Mouse (Mus musculus) liver, embryonic 16.5 days (tissue): Measurements from ENCODE around the gene Cdc5l. TPM values are rescaled to one million over a fixed set of nuclear protein-coding genes. Genes with fewer than 3 reads are reported as not detected.

Experiments used
- ATAC-seq: fragments of 200-750 bp; cut with Nextera tagmentation; 2 replicates; pipeline ENCODE4 v1.8.0; 2017; ENCODE audit warnings: low read depth, mild to moderate bottlenecking, moderate number of reproducible peaks, moderate library complexity
- H3K27ac ChIP-seq: fragments of 300-500 bp; sonication (generic); 2 replicates; pipeline ENCODE4 v1.5.1; 2014; ENCODE audit warnings: mild to moderate bottlenecking, low read length
- H3K27me3 ChIP-seq: fragments of 300-500 bp; sonication (generic); 2 replicates; pipeline ENCODE4 v1.6.1; 2014; ENCODE audit warnings: low read depth, low read length, mixed read lengths; ENCODE audit not compliant: control insufficient read depth, insufficient read depth
- H3K36me3 ChIP-seq: fragments of 300-500 bp; sonication (generic); 2 replicates; pipeline ENCODE4 v1.6.1; 2014; ENCODE audit warnings: mild to moderate bottlenecking; ENCODE audit not compliant: control insufficient read depth, insufficient read depth
- H3K4me1 ChIP-seq: fragments of 300-500 bp; sonication (generic); 2 replicates; pipeline ENCODE4 v1.6.1; 2014; ENCODE audit warnings: low read depth, low read length, mixed read lengths; ENCODE audit not compliant: control insufficient read depth
- H3K4me2 ChIP-seq: fragments of 300-500 bp; sonication (generic); 2 replicates; pipeline ENCODE4 v1.6.1; 2014; ENCODE audit warnings: low read depth, low read length, mixed read lengths
- H3K4me3 ChIP-seq: fragments of 300-500 bp; sonication (generic); 2 replicates; pipeline ENCODE4 v1.5.1; 2014; ENCODE audit warnings: low read depth, mild to moderate bottlenecking, low read length
- H3K9ac ChIP-seq: fragments of 300-500 bp; sonication (generic); 2 replicates; pipeline ENCODE4 v1.6.1; 2014; ENCODE audit warnings: low read depth, low read length
- H3K9me3 ChIP-seq: fragments of 300-500 bp; sonication (generic); replicated peaks from 2 replicates; pipeline ENCODE4 v1.6.1; 2016; ENCODE audit warnings: low read length; ENCODE audit not compliant: control insufficient read depth
- WGBS: fragments of 180-500 bp; shearing (Covaris S2); extraction: QIAGEN DNeasy Blood & Tissue Kit; methylation state at CpG from one replicate; pipeline ENCODE4 v1.1.7; 2014; ENCODE audit not compliant: insufficient replicate concordance; 5-methylcytosine and 5-hydroxymethylcytosine counted together
- polyA plus RNA-seq: library from polyadenylated mRNA; unstranded; fragments of >200 nt; fragmentation: Nextera tagmentation; extraction: Ambion mirVana; gene quantifications from 2 replicates; pipeline ENCODE4 v1.2.1, GENCODE M21; 2015

Cdc5l gene
- polyA plus RNA-seq, 1 experiment from 2014 or later: 25.6 TPM

- no peaks in the 10 kb centered on the region for H3K36me3 ChIP-seq
- H3K27me3 ChIP-seq: no peaks in the 10 kb centered on the region
- no peak overlapping the region for H3K9ac ChIP-seq
- H3K9me3 ChIP-seq: no peaks in the 10 kb centered on the region
- no peak for ATAC-seq
- H3K4me2 ChIP-seq: no peak overlapping the region
- 31% methylated on average over 5 of the region's 5 CpGs for WGBS
- no peak overlapping the region for H3K4me3 ChIP-seq
- no peaks in the 10 kb centered on the region for H3K4me1 ChIP-seq
- no peak overlapping the region for H3K27ac ChIP-seq
Observed at GRCm38 (mm10) chr17:45370535-45370934, 63.0 kb downstream of the Cdc5l start.

GRCm38 (mm10) chr17:45364871-45365270 lies 68.7 kb downstream of the Cdc5l start:
- ATAC-seq: no peak
- Histone ChIP-seq H3K9ac (no peak overlapping the region), H3K4me2 (no peak overlapping the region), H3K27me3 (no peaks in the 10 kb centered on the region), H3K36me3 (no peaks in the 10 kb centered on the region), H3K4me1 (no peaks in the 10 kb centered on the region), H3K4me3 (no peak overlapping the region), H3K27ac (no peak overlapping the region), H3K9me3 (no peaks in the 10 kb centered on the region)
- WGBS: 49% methylated on average over 7 of the region's 7 CpGs

GRCm38 (mm10) chr17:45360950-45361349 lies 72.6 kb downstream of the Cdc5l start:
- no peak overlapping the region for H3K27ac ChIP-seq
- H3K4me1 ChIP-seq: no peaks in the 10 kb centered on the region
- WGBS: 58% methylated on average over 3 of the region's 3 CpGs
- H3K27me3 ChIP-seq: no peaks in the 10 kb centered on the region
- no peak overlapping the region for H3K4me3 ChIP-seq
- H3K9ac ChIP-seq: no peak overlapping the region
- no peaks in the 10 kb centered on the region for H3K9me3 ChIP-seq
- no peak overlapping the region for H3K4me2 ChIP-seq
- ATAC-seq: no peak
- H3K36me3 ChIP-seq: no peaks in the 10 kb centered on the region

- ATAC-seq: no peak
- Histone ChIP-seq H3K27me3 (no peaks in the 10 kb centered on the region), H3K4me2 (no peak overlapping the region), H3K27ac (no peak overlapping the region), H3K4me1 (no peaks in the 10 kb centered on the region), H3K4me3 (no peak overlapping the region), H3K36me3 (no peaks in the 10 kb centered on the region), H3K9me3 (no peaks in the 10 kb centered on the region), H3K9ac (no peak overlapping the region)
- WGBS: 54% methylated on average over 5 of the region's 5 CpGs
Observed at GRCm38 (mm10) chr17:45359443-45359842, 74.1 kb downstream of the Cdc5l start.

GRCm38 (mm10) chr17:45356431-45356830 lies 77.1 kb downstream of the Cdc5l start:
- H3K9me3 ChIP-seq: no peaks in the 10 kb centered on the region
- no peak overlapping the region for H3K4me2 ChIP-seq
- H3K4me3 ChIP-seq: no peak overlapping the region
- 62% methylated on average over 9 of the region's 9 CpGs for WGBS
- no peaks in the 10 kb centered on the region for H3K27me3 ChIP-seq
- no peak overlapping the region for H3K27ac ChIP-seq
- H3K36me3 ChIP-seq: no peaks in the 10 kb centered on the region
- ATAC-seq: no peak
- no peak overlapping the region for H3K9ac ChIP-seq
- H3K4me1 ChIP-seq: no peaks in the 10 kb centered on the region

GRCm38 (mm10) chr17:45347951-45348350 lies 85.6 kb downstream of the Cdc5l start:
- 60% methylated on average over 4 of the region's 4 CpGs for WGBS
- no peak overlapping the region for H3K9ac ChIP-seq
- no peak overlapping the region for H3K4me3 ChIP-seq
- H3K4me1 ChIP-seq: no peaks in the 10 kb centered on the region
- H3K9me3 ChIP-seq: no peaks in the 10 kb centered on the region
- no peak overlapping the region for H3K4me2 ChIP-seq
- H3K27me3 ChIP-seq: no peaks in the 10 kb centered on the region
- no peak for ATAC-seq
- H3K27ac ChIP-seq: no peak overlapping the region
- H3K36me3 ChIP-seq: no peaks in the 10 kb centered on the region

Other genes starting within 250 kb of the Cdc5l start
- 0.15 and 0.21 TPM in 2 replicates for gene Spats1, start 41.7 kb upstream of the Cdc5l start, polyA plus RNA-seq
- gene Aars2, start 73.1 kb upstream of the Cdc5l start, polyA plus RNA-seq: 5.3 and 5.6 TPM in 2 replicates
- 0.06 TPM in 1 of 2 replicates, not detected in the other for gene Tcte1, start 89.7 kb upstream of the Cdc5l start, polyA plus RNA-seq
- gene Tmem151b, start 115.9 kb upstream of the Cdc5l start, polyA plus RNA-seq: 0.12 TPM in 2 replicates
- gene Nfkbie, start 122.0 kb upstream of the Cdc5l start, polyA plus RNA-seq: 1.8 TPM in 2 replicates
- 45.3 and 46.5 TPM in 2 replicates for gene Slc35b2, start 130.1 kb upstream of the Cdc5l start, polyA plus RNA-seq
- gene Hsp90ab1, start 139.5 kb upstream of the Cdc5l start, polyA plus RNA-seq: 564 and 565 TPM in 2 replicates
- 154 and 162 TPM in 2 replicates for gene Slc29a1, start 165.9 kb upstream of the Cdc5l start, polyA plus RNA-seq
- 0.30 and 0.35 TPM in 2 replicates for gene Mymx, start 168.4 kb upstream of the Cdc5l start, polyA plus RNA-seq
- 0.08 and 0.41 TPM in 2 replicates for gene Capn11, start 225.6 kb upstream of the Cdc5l start, polyA plus RNA-seq